Mouse (Mus musculus): ENCODE data around the gene Pnpla7.

DNA sequence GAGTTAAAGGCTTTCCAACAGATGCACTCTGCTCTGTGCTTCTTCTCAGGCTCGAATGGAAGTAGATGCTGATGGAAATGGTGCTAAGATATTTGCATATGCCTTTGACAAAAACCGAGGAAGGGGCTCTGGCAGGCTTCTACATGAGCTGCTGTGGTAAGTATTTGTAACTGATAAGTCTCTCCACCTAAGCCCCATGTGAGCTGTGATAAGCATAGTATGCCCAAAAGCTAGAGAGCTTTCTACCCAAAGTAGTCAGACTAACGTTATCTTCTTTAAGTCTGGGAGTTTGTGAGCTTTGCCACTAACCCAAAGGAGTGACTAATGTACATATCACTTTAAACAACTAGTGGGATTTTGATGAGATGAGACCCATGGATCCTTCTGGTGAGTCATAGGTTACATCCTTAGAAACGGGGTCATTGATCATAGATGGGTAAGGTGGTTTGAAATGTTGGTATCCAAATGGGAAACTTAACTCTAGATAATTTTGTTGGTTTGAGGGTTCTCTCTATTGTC is 23.2 kb upstream of the Pnpla7 start:
- TF ChIP-seq CTCF (IDR thresholded peaks at IDR 0.05 in 2 of 3, conservative IDR thresholded peaks at IDR 0.05 in 1 of 3; ENCODE audit: control insufficient read depth in 1 of 3, insufficient read depth in 1 of 3, low read depth in 2 of 3, low read length in 3 of 3, poor library complexity in 1 of 3, severe bottlenecking in 1 of 3): no peak
- TF ChIP-seq KAT2A (conservative IDR thresholded peaks at IDR 0.05; ENCODE audit: low read depth, low read length): no peak
- 0 out of 2 replicates have a peak, but pooled peaks have one; percentile 41 for TF ChIP-seq MXI1 (IDR thresholded peaks at IDR 0.05; ENCODE audit: low read depth, low read length)

Measured in MEL (cell line).